Mouse (Mus musculus): ENCODE data around the gene Zbtb9. TPM values are rescaled to one million over a fixed set of nuclear protein-coding genes. Genes with fewer than 3 reads are reported as not detected.
A peak's percentile ranks its signal among the peaks of the same experiment; 100 is the strongest.

Zbtb9 gene
- polyA plus RNA-seq, 1 experiment from 2014 or later = 13.6 TPM

DNA sequence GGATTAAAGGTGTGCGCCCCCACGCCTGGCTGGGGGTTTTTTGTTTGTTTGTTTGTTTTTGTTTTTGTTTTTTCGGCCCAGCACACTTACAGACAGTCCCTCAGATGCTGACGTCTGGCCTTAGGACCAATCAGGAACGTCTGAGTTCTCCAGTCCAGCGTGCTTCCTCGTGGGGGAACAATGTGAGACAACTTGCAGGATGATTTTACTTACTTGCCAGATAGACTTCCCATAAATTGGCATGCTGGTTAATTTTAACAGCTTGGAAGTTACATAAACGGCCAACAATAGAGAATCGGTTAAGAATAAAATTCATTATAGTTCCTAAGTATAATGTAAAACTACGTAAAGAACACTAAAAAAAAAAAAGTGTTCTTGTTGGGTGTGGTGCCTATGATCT is 38.2 kb downstream of the Zbtb9 start:
- Histone ChIP-seq H3K4me3 (ENCODE audit: low read depth, low read length) (no peak overlapping the region), H3K4me1 (ENCODE audit: control insufficient read depth, insufficient read depth, low read length) (no peaks in the 10 kb centered on the region), H3K4me2 (no peak overlapping the region), H3K27me3 (ENCODE audit: control insufficient read depth, insufficient read depth, low read length) (no peaks in the 10 kb centered on the region), H3K9me3 (ENCODE audit: control insufficient read depth, low read length) (no peaks in the 10 kb centered on the region), H3K27ac (ENCODE audit: low read depth, low read length) (no peak overlapping the region), H3K36me3 (ENCODE audit: control insufficient read depth, insufficient read depth, low read length) (no peaks in the 10 kb centered on the region), H3K9ac (ENCODE audit: low read length) (no peak overlapping the region)
- ATAC-seq (ENCODE audit: low FRiP score) (no peak), DNase-seq (ENCODE audit: low spot score, missing footprints) (no peak)
- 89% methylated on average over 10 of the region's 10 CpGs for WGBS

DNA sequence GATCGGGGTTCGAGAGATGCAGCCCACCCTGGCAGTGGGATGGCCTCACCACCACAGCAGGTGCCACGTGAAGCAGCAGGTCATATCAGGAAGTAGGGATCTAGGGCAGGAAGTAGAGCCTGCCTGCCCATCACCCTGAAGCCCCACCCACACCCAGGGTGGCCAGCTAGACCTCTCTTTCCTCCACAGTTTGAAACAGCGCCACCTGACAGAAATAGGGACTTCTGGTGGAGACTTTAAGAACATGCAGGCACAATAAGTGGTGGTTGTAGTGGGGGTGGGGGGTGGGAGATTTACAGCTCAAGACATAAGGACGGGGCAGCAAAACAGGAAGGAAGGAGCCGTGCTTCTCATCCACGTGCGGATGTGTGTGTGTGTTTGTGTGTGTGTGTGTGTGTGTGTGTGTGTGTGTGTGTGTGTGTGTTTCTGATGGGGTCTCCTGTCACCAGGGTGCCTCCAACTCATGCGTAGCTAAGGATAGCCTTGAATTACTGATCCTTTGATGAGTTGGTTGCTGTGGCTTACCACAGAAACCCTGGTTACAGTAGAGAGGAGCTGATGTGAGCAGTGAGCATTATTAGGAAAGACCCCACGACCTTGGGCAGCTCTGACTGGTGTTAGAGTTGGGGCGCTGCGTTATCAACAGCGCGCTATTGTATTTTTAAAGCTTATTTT is 39.2 kb downstream of the Zbtb9 start:
- no peaks in the 10 kb centered on the region for H3K27me3 ChIP-seq (ENCODE audit: control insufficient read depth, insufficient read depth, low read length)
- H3K27ac ChIP-seq (ENCODE audit: low read depth, low read length) = no peak overlapping the region
- ATAC-seq (ENCODE audit: low FRiP score) = no peak
- H3K9me3 ChIP-seq (ENCODE audit: control insufficient read depth, low read length) = no peaks in the 10 kb centered on the region
- H3K9ac ChIP-seq (ENCODE audit: low read length) = no peak overlapping the region
- 72% methylated on average over 14 of the region's 14 CpGs for WGBS
- H3K4me1 ChIP-seq (ENCODE audit: control insufficient read depth, insufficient read depth, low read length) = no peaks in the 10 kb centered on the region
- H3K4me2 ChIP-seq = no peak overlapping the region
- H3K4me3 ChIP-seq (ENCODE audit: low read depth, low read length) = no peak overlapping the region
- DNase-seq (ENCODE audit: low spot score, missing footprints) = no peak
- H3K36me3 ChIP-seq (ENCODE audit: control insufficient read depth, insufficient read depth, low read length) = no peaks in the 10 kb centered on the region

- H3K9ac ChIP-seq (ENCODE audit: low read length) = 0 out of 2 replicates have a peak overlapping the region, but pooled peaks have one; percentile 20
- H3K4me2 ChIP-seq = no peak overlapping the region
- no peaks in the 10 kb centered on the region for H3K36me3 ChIP-seq (ENCODE audit: control insufficient read depth, insufficient read depth, low read length)
- ATAC-seq (ENCODE audit: low FRiP score) (no peak), DNase-seq (ENCODE audit: low spot score, missing footprints) (no peak)
- H3K27me3 ChIP-seq (ENCODE audit: control insufficient read depth, insufficient read depth, low read length) = no peaks in the 10 kb centered on the region
- no peak overlapping the region for H3K4me3 ChIP-seq (ENCODE audit: low read depth, low read length)
- no peaks in the 10 kb centered on the region for H3K4me1 ChIP-seq (ENCODE audit: control insufficient read depth, insufficient read depth, low read length)
- WGBS = 56% methylated on average over 6 of the region's 6 CpGs
- H3K9me3 ChIP-seq (ENCODE audit: control insufficient read depth, low read length) = no peaks in the 10 kb centered on the region
- H3K27ac ChIP-seq (ENCODE audit: low read depth, low read length) = no peak overlapping the region
Measured at GRCm38 (mm10) chr17:27012909-27013308, 39.9 kb downstream of the Zbtb9 start.

DNA sequence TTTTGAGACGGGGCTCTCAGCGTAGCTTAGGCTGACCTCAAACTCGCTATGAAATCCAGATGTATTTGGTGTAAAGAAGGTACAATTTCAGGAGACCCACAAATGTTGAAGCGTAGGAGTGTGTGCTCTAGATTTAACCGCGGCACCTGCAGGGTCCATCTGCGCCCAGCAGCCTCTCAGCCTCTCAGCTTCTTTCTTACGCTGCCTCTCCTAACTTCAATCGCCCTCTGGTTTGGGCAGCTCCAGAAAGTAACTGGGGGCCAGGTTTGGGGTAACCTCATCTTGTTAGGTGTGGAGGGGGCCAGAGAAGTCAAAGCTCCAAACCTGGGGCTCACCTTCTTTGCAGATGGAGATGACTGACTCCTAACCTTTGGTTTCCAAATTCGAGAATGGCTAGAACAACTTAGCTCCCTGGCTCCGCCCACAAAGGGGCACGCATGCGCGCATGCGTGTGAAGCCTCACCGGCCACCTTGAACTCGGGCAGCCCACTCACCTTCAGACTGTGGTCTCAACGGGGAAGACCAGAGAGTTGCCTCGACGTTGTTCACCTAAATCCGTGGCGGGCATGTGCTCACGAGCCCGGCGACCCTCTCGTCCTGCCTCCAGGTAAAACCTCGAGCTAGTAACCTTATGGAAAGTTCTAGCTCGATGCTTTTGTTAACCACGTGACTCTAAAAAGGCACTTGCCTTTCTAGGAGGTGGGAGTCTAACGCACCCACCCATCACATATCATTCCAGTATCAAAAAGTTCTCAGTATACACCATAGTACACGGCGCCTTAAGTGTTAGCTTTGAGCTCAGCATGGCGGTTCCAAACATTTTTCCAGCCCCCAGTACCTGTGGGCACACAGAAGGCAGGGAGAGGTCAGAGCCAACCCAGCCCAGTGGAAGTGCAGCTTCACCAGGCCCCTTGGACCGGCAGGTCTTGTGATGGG is 44.9 kb downstream of the Zbtb9 start:
- Histone ChIP-seq H3K27me3 (ENCODE audit: control insufficient read depth, insufficient read depth, low read length) (no peaks in the 10 kb centered on the region), H3K4me2 (peak overlapping the region; percentile 51), H3K4me3 (ENCODE audit: low read depth, low read length) (peak overlapping the region; percentile 28), H3K36me3 (ENCODE audit: control insufficient read depth, insufficient read depth, low read length) (peaks cover 5% of the 10 kb centered on the region; the same call in 1 of the 2 replicates), H3K9me3 (ENCODE audit: control insufficient read depth, low read length) (no peaks in the 10 kb centered on the region), H3K27ac (ENCODE audit: low read depth, low read length) (no peak overlapping the region), H3K4me1 (ENCODE audit: control insufficient read depth, insufficient read depth, low read length) (peaks cover 4% of the 10 kb centered on the region), H3K9ac (ENCODE audit: low read length) (peak overlapping the region; percentile 46; the same call in 1 of the 2 replicates)
- WGBS = 8% methylated on average over 34 of the region's 34 CpGs
- ATAC-seq (ENCODE audit: low FRiP score) (peak; percentile 78), DNase-seq (ENCODE audit: low spot score, missing footprints) (peak; percentile 99)

GRCm38 (mm10) chr17:27018555-27019196 is 45.7 kb downstream of the Zbtb9 start:
- WGBS = 38% methylated on average over 12 of the region's 12 CpGs
- Histone ChIP-seq H3K9ac (ENCODE audit: low read length) (peak overlapping the region; percentile 46; the same call in 1 of the 2 replicates), H3K36me3 (ENCODE audit: control insufficient read depth, insufficient read depth, low read length) (peaks cover 5% of the 10 kb centered on the region; the same call in 1 of the 2 replicates), H3K9me3 (ENCODE audit: control insufficient read depth, low read length) (no peaks in the 10 kb centered on the region), H3K4me2 (peak overlapping the region; percentile 51), H3K4me3 (ENCODE audit: low read depth, low read length) (no peak overlapping the region), H3K27me3 (ENCODE audit: control insufficient read depth, insufficient read depth, low read length) (no peaks in the 10 kb centered on the region), H3K4me1 (ENCODE audit: control insufficient read depth, insufficient read depth, low read length) (peaks cover 4% of the 10 kb centered on the region), H3K27ac (ENCODE audit: low read depth, low read length) (no peak overlapping the region)
- ATAC-seq (ENCODE audit: low FRiP score) (0 out of 2 replicates have a peak, but pooled peaks have one; percentile 27), DNase-seq (ENCODE audit: low spot score, missing footprints) (no peak)

GRCm38 (mm10) chr17:27021076-27021475 is 48.1 kb downstream of the Zbtb9 start:
- peaks cover 5% of the 10 kb centered on the region; the same call in 1 of the 2 replicates for H3K36me3 ChIP-seq (ENCODE audit: control insufficient read depth, insufficient read depth, low read length)
- no peak overlapping the region for H3K4me3 ChIP-seq (ENCODE audit: low read depth, low read length)
- DNase-seq (ENCODE audit: low spot score, missing footprints) = no peak

DNA sequence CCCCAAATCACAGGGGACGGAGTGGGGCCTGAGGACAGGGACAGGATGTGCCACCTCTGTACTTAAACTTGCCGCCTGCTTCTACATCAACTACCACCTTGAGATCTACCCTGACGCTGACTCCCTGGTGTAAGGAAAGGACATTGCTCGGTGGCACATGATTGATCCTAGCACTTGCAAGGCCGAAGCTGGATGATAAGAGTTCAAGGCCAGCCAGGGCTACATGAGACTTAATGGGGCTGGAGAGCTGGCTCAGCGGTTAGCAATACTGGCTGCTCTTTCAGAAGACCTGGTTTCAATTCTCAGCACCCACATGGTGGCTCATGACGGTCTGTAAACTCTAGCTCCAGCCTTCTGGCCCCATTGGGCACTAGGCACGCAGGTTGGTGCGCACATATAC is 48.8 kb downstream of the Zbtb9 start:
- Histone ChIP-seq H3K27me3 (ENCODE audit: control insufficient read depth, insufficient read depth, low read length) (no peaks in the 10 kb centered on the region), H3K36me3 (ENCODE audit: control insufficient read depth, insufficient read depth, low read length) (peaks cover 5% of the 10 kb centered on the region; the same call in 1 of the 2 replicates), H3K4me3 (ENCODE audit: low read depth, low read length) (no peak overlapping the region), H3K9me3 (ENCODE audit: control insufficient read depth, low read length) (no peaks in the 10 kb centered on the region), H3K4me1 (ENCODE audit: control insufficient read depth, insufficient read depth, low read length) (peaks cover 4% of the 10 kb centered on the region), H3K27ac (ENCODE audit: low read depth, low read length) (no peak overlapping the region), H3K4me2 (no peak overlapping the region), H3K9ac (ENCODE audit: low read length) (no peak overlapping the region)
- ATAC-seq (ENCODE audit: low FRiP score) (no peak), DNase-seq (ENCODE audit: low spot score, missing footprints) (no peak)
- 95% methylated on average over 9 of the region's 9 CpGs for WGBS

More at GRCm38 (mm10) chr17:27021076-27021475, 48.1 kb downstream of the Zbtb9 start:
- no peak for ATAC-seq (ENCODE audit: low FRiP score)
- Histone ChIP-seq H3K9me3 (ENCODE audit: control insufficient read depth, low read length) (no peaks in the 10 kb centered on the region), H3K4me1 (ENCODE audit: control insufficient read depth, insufficient read depth, low read length) (peaks cover 4% of the 10 kb centered on the region), H3K27ac (ENCODE audit: low read depth, low read length) (no peak overlapping the region), H3K9ac (ENCODE audit: low read length) (no peak overlapping the region), H3K27me3 (ENCODE audit: control insufficient read depth, insufficient read depth, low read length) (no peaks in the 10 kb centered on the region), H3K4me2 (no peak overlapping the region)
- 91% methylated on average over 14 of the region's 14 CpGs for WGBS

DNA sequence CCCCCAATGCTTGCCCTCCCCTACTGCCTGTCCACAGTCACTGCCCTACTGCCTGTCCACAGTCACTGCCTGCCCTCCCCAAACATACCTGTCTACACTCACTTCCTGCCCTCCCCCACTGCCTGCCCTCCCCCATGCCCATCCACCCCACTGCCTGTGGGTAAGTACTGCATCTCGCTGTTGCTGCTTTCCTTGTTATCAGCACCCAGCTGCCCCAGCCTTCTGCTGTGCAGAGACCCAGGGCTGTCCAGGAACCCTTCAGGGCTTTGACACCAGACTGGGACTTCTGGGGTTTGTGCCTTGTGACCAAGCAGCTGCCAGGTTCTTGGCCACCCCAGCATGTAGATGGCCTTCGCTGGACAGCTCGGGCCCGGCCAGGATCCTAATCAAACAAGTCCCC is 50.4 kb downstream of the Zbtb9 start:
- DNase-seq (ENCODE audit: low spot score, missing footprints) (no peak), ATAC-seq (ENCODE audit: low FRiP score) (no peak)
- Histone ChIP-seq H3K4me3 (ENCODE audit: low read depth, low read length) (no peak overlapping the region), H3K4me2 (no peak overlapping the region), H3K27me3 (ENCODE audit: control insufficient read depth, insufficient read depth, low read length) (no peaks in the 10 kb centered on the region), H3K36me3 (ENCODE audit: control insufficient read depth, insufficient read depth, low read length) (peaks cover 5% of the 10 kb centered on the region; the same call in 1 of the 2 replicates), H3K4me1 (ENCODE audit: control insufficient read depth, insufficient read depth, low read length) (peaks cover 7% of the 10 kb centered on the region), H3K27ac (ENCODE audit: low read depth, low read length) (no peak overlapping the region), H3K9me3 (ENCODE audit: control insufficient read depth, low read length) (no peaks in the 10 kb centered on the region), H3K9ac (ENCODE audit: low read length) (no peak overlapping the region)
- WGBS = 93% methylated on average over 4 of the region's 4 CpGs
